Mouse (Mus musculus): Measurements from ENCODE around the gene Wwox.

DNA sequence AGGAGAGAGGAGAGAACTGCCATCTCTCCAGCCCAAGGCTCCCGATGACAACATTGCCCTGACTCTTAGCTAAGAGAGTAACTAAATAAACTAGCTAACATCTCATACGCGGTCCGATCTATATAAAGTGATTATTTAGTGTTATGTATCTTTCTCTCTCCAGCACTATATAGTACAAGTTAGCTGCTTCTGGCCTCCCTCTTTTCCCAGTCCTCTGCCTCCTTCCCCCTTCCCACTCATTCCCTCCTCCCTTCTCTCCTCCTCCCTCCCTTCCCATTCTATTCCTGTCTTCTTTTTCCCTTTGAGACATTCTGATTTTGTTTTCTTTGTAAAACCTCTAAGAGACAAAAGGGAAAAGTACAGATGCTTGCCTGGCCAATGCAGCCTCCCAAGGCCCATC is 414.3 kb downstream of the Wwox start:
- TF ChIP-seq CTCF (IDR thresholded peaks at IDR 0.05; ENCODE audit: insufficient read depth, low read depth, low read length) (no peak), POLR2A (IDR thresholded peaks at IDR 0.05; ENCODE audit: insufficient read depth, low read depth, low read length) (no peak)
